Mouse (Mus musculus): ENCODE data around the gene Ube3c.
"Not testable (repeated sequence)": the region's sequence is repeated elsewhere in the genome, so short reads cannot be mapped to it uniquely, and the experiment has no call there.

Ube3c gene

DNA sequence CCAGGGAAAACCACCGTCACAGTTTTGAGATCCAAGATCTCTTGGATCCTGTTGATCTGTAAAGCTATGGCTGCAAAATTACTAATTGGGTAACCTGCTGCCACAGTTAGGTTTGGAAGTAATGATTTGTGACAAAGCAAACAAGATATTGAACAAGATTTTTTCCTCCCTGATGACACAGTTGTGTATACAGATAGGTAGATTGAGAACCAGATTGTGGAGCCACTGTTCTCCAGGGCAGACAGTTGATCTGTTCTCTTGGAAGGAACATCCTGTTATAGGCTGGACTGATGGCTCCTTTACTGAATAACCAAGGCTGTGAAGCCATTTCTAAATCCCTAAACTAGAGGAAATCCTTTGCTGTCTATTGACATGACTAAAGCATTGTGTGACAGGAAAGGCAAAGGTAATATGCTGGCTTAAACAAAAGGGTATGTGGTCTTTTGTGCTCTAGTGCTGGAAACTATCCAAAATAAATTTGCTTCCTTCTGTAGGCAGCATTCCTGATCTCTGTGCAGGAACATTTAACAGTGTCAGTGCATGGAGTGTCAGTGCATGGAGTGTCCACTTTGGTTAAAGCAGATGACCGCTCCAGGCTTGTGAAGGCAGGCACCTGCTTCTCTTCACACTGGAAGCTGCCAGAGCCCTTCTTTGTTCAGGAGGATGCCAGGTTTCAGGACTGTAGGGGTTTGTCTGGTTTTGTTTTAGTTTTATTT lies 15.0 kb downstream of the Ube3c start:
- H3K9me3 ChIP-seq (ENCODE audit: low read length), result no peaks in the 10 kb centered on the region
- TF ChIP-seq NANOG (IDR thresholded peaks at IDR 0.05; ENCODE audit: borderline replicate concordance, low read length), result no peak
- no peak for TF ChIP-seq POU5F1 (IDR thresholded peaks at IDR 0.05; ENCODE audit: borderline replicate concordance, low read length)
- no peak for TF ChIP-seq CTCF (conservative IDR thresholded peaks at IDR 0.05; ENCODE audit: low read length)
- no peak overlapping the region for H3K4me3 ChIP-seq (replicated peaks; ENCODE audit: low read length)
- H3K4me1 ChIP-seq (replicated peaks; ENCODE audit: low read depth, low read length), result peaks cover 30% of the 10 kb centered on the region
- H3K36me3 ChIP-seq (ENCODE audit: insufficient read depth, low read length), result peaks cover 29% of the 10 kb centered on the region
- H3K27me3 ChIP-seq (ENCODE audit: insufficient read depth, low read length), result no peaks in the 10 kb centered on the region

GRCm38 (mm10) chr5:29592161-29592560 lies 23.1 kb downstream of the Ube3c start:
- H3K4me3 ChIP-seq (replicated peaks; ENCODE audit: low read length); H3K27me3 ChIP-seq (ENCODE audit: insufficient read depth, low read length); H3K4me1 ChIP-seq (replicated peaks; ENCODE audit: low read depth, low read length); H3K9me3 ChIP-seq (ENCODE audit: low read length): not testable (repeated sequence)
- H3K36me3 ChIP-seq (ENCODE audit: insufficient read depth, low read length), result peaks cover 82% of the 10 kb centered on the region

DNA sequence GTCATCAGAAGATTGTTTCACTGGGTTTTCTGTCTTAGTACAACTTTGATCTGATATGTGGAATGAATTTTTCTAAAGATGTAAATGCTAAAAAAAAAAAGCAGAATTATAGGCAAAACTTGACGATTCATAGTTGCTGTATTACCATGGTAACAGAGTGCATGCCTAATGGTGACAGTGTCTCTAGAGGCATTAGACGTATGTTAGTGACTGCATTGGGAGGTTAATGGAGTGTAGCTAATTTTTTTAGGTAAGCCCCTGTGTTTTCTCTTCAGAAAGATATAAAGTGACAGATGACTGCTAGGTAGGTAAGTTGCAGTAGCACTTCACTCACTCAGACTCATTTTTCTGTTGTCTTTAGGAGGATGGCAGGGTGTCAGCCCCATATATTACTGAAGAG lies 37.5 kb downstream of the Ube3c start:
- no peaks in the 10 kb centered on the region for H3K9me3 ChIP-seq (ENCODE audit: low read length)
- peaks cover 85% of the 10 kb centered on the region for H3K36me3 ChIP-seq (ENCODE audit: insufficient read depth, low read length)
- no peak overlapping the region for H3K4me3 ChIP-seq (replicated peaks; ENCODE audit: low read length)
- H3K27me3 ChIP-seq (ENCODE audit: insufficient read depth, low read length), result no peaks in the 10 kb centered on the region
- H3K4me1 ChIP-seq (replicated peaks; ENCODE audit: low read depth, low read length), result no peaks in the 10 kb centered on the region
- TF ChIP-seq NANOG (IDR thresholded peaks at IDR 0.05; ENCODE audit: borderline replicate concordance, low read length) (no peak), CTCF (conservative IDR thresholded peaks at IDR 0.05; ENCODE audit: low read length) (no peak), POU5F1 (IDR thresholded peaks at IDR 0.05; ENCODE audit: borderline replicate concordance, low read length) (no peak)

- TF ChIP-seq POU5F1 (IDR thresholded peaks at IDR 0.05; ENCODE audit: borderline replicate concordance, low read length) (no peak), NANOG (IDR thresholded peaks at IDR 0.05; ENCODE audit: borderline replicate concordance, low read length) (no peak), CTCF (conservative IDR thresholded peaks at IDR 0.05; ENCODE audit: low read length) (no peak)
- Histone ChIP-seq H3K4me1 (replicated peaks; ENCODE audit: low read depth, low read length) (peaks cover 15% of the 10 kb centered on the region), H3K4me3 (replicated peaks; ENCODE audit: low read length) (peak overlapping the region; percentile 43), H3K36me3 (ENCODE audit: insufficient read depth, low read length) (peaks cover 64% of the 10 kb centered on the region), H3K27me3 (ENCODE audit: insufficient read depth, low read length) (no peaks in the 10 kb centered on the region), H3K9me3 (ENCODE audit: low read length) (no peaks in the 10 kb centered on the region)
Observed at GRCm38 (mm10) chr5:29625610-29626009, 56.6 kb downstream of the Ube3c start.

DNA sequence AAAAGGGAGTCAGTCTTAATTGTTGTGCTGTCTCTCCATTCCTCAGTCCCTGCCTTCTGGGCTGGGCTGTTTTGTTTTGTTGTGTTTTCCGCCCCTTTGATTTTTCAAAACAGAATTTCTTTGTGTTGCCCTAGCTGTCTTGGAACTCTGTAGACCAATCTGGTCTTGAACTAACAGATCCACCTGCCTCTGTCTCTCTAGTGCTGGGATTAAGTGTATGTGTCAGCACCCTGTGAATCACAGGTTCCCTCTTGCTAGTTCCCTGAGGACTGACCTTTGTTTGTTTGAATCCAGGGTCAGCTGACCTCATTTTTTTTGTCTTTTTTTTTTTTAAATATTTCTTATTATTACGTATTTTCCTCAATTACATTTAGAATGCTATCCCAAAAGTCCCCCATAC lies 60.9 kb downstream of the Ube3c start:
- H3K27me3 ChIP-seq (ENCODE audit: insufficient read depth, low read length), result no peaks in the 10 kb centered on the region
- H3K4me1 ChIP-seq (replicated peaks; ENCODE audit: low read depth, low read length), result peaks cover 12% of the 10 kb centered on the region
- H3K4me3 ChIP-seq (replicated peaks; ENCODE audit: low read length), result no peak overlapping the region
- TF ChIP-seq NANOG (IDR thresholded peaks at IDR 0.05; ENCODE audit: borderline replicate concordance, low read length) (no peak), POU5F1 (IDR thresholded peaks at IDR 0.05; ENCODE audit: borderline replicate concordance, low read length) (no peak), CTCF (conservative IDR thresholded peaks at IDR 0.05; ENCODE audit: low read length) (no peak)
- peaks cover 65% of the 10 kb centered on the region for H3K36me3 ChIP-seq (ENCODE audit: insufficient read depth, low read length)
- no peaks in the 10 kb centered on the region for H3K9me3 ChIP-seq (ENCODE audit: low read length)

- H3K9me3 ChIP-seq (ENCODE audit: low read length), result no peaks in the 10 kb centered on the region
- no peaks in the 10 kb centered on the region for H3K27me3 ChIP-seq (ENCODE audit: insufficient read depth, low read length)
- peaks cover 4% of the 10 kb centered on the region for H3K4me1 ChIP-seq (replicated peaks; ENCODE audit: low read depth, low read length)
- no peak for TF ChIP-seq POU5F1 (IDR thresholded peaks at IDR 0.05; ENCODE audit: borderline replicate concordance, low read length)
- TF ChIP-seq CTCF (conservative IDR thresholded peaks at IDR 0.05; ENCODE audit: low read length), result no peak
- no peak for TF ChIP-seq NANOG (IDR thresholded peaks at IDR 0.05; ENCODE audit: borderline replicate concordance, low read length)
- no peak overlapping the region for H3K4me3 ChIP-seq (replicated peaks; ENCODE audit: low read length)
- peaks cover 77% of the 10 kb centered on the region for H3K36me3 ChIP-seq (ENCODE audit: insufficient read depth, low read length)
Observed at GRCm38 (mm10) chr5:29631711-29632110, 62.7 kb downstream of the Ube3c start.

DNA sequence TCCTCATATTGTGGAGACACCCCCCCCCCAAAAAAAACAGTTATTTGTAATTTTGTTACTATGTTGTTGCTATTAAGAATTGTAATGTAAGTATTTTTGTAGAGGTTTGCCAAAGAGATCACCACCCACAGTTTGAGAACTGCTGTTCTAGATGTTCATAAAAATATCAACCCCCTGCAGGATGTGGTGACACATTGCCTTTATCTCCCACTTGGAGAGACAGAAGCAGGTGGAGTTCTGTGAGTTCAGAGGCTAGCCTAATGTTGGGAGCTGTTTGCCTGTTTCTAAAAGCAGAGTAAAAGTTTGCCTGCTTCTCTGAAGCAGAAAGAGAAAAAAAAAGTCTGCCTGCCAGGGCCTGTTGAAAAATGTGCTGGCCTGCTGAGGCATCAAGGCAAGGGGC lies 67.3 kb downstream of the Ube3c start:
- H3K27me3 ChIP-seq (ENCODE audit: insufficient read depth, low read length), result no peaks in the 10 kb centered on the region
- no peak overlapping the region for H3K4me3 ChIP-seq (replicated peaks; ENCODE audit: low read length)
- TF ChIP-seq CTCF (conservative IDR thresholded peaks at IDR 0.05; ENCODE audit: low read length) (no peak), POU5F1 (IDR thresholded peaks at IDR 0.05; ENCODE audit: borderline replicate concordance, low read length) (no peak), NANOG (IDR thresholded peaks at IDR 0.05; ENCODE audit: borderline replicate concordance, low read length) (no peak)
- H3K36me3 ChIP-seq (ENCODE audit: insufficient read depth, low read length), result peaks cover 85% of the 10 kb centered on the region
- peaks cover 4% of the 10 kb centered on the region for H3K4me1 ChIP-seq (replicated peaks; ENCODE audit: low read depth, low read length)
- no peaks in the 10 kb centered on the region for H3K9me3 ChIP-seq (ENCODE audit: low read length)

GRCm38 (mm10) chr5:29636884-29637283 lies 67.8 kb downstream of the Ube3c start:
- TF ChIP-seq POU5F1 (IDR thresholded peaks at IDR 0.05; ENCODE audit: borderline replicate concordance, low read length) (no peak), CTCF (conservative IDR thresholded peaks at IDR 0.05; ENCODE audit: low read length) (no peak), NANOG (IDR thresholded peaks at IDR 0.05; ENCODE audit: borderline replicate concordance, low read length) (no peak)
- no peaks in the 10 kb centered on the region for H3K9me3 ChIP-seq (ENCODE audit: low read length)
- H3K4me1 ChIP-seq (replicated peaks; ENCODE audit: low read depth, low read length), result no peaks in the 10 kb centered on the region
- no peak overlapping the region for H3K4me3 ChIP-seq (replicated peaks; ENCODE audit: low read length)
- no peaks in the 10 kb centered on the region for H3K27me3 ChIP-seq (ENCODE audit: insufficient read depth, low read length)
- H3K36me3 ChIP-seq (ENCODE audit: insufficient read depth, low read length), result peaks cover 83% of the 10 kb centered on the region

Data from E14TG2a.4 (cell line).